ENCODE assay signal across 17 mouse cellular contexts in genomic region chr8:115437956-115438355, GRCm38 (mm10).
"Had no signal": no experiment of that assay in that cellular context is flagged by ENCODE, and none has a peak within 500 bp of the region (broad histone marks: within the 10 kb centered on the region; RNA-seq: fewer than 3 reads in every experiment).

No protein-coding gene starts in this region.

- ATAC-seq: hindbrain, embryonic 16.5 days; inflammation-experienced regulatory T-cells, adult 6 months; intestine, embryonic 15.5 days; intestine, postnatal 0 days; liver, embryonic 12.5 days had no signal

- DNase-seq: gastrocnemius, postnatal 10 days; gastrocnemius, postnatal 25 days; heart, adult 18-20 months; heart, postnatal 10 days; heart, postnatal 4 days; kidney, adult 18-20 months; kidney, adult 8-10 months; kidney, postnatal 10 days; kidney, postnatal 25 days; kidney, postnatal 4 days; left cerebral cortex, postnatal 4 days; lung, adult 18-20 months had no signal
